Mouse (Mus musculus) lung, postnatal 0 days (tissue): ENCODE results near the gene Atp2a1.

Source experiments
- CTCF ChIP-seq: IDR thresholded peaks from 2 replicates; pipeline ENCODE4 v1.5.1; 2016; ENCODE audit warnings: antibody characterized with exemption, mild to moderate bottlenecking
- EP300 ChIP-seq: IDR thresholded peaks from 2 replicates; pipeline ENCODE4 v1.6.1; 2016; ENCODE audit warnings: antibody characterized with exemption, mild to moderate bottlenecking, control low read depth

DNA sequence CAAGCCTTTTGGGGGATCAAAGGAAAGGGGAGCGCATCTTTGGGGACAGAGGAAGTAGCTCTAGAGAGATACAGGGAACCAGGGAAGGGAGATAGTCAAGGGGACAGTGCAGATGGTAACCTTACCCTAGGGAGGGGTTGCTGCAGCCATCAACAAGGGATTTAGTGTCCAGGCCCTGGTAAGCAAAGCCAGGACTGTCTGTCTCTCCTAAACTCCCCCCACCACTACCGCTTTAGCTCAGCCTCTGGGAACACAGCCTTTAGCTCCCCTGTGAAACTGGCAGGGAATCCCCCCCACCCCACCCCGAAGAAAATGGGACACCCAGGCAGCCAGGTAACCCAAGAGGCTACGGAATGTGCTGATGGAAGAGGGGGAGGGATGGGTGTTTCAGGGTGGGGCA, 639 bp upstream of the Atp2a1 start:
- no peak for TF ChIP-seq CTCF
- TF ChIP-seq EP300, result no peak
